Mouse (Mus musculus) effector memory CD4-positive, alpha-beta T cell, adult 7 months (primary cell): ENCODE data around the gene Pms2. TPM values are rescaled to one million over a fixed set of nuclear protein-coding genes. Genes with fewer than 3 reads are reported as not detected.

Source experiments
- polyA plus RNA-seq: library from polyadenylated mRNA; unstranded; fragments of 100-300 nt; shearing (Covaris generic); gene quantifications from one replicate; pipeline ENCODE4 v1.2.1, GENCODE M21; 2017

Gene Pms2
- polyA plus RNA-seq, result 23.3 TPM

DNA sequence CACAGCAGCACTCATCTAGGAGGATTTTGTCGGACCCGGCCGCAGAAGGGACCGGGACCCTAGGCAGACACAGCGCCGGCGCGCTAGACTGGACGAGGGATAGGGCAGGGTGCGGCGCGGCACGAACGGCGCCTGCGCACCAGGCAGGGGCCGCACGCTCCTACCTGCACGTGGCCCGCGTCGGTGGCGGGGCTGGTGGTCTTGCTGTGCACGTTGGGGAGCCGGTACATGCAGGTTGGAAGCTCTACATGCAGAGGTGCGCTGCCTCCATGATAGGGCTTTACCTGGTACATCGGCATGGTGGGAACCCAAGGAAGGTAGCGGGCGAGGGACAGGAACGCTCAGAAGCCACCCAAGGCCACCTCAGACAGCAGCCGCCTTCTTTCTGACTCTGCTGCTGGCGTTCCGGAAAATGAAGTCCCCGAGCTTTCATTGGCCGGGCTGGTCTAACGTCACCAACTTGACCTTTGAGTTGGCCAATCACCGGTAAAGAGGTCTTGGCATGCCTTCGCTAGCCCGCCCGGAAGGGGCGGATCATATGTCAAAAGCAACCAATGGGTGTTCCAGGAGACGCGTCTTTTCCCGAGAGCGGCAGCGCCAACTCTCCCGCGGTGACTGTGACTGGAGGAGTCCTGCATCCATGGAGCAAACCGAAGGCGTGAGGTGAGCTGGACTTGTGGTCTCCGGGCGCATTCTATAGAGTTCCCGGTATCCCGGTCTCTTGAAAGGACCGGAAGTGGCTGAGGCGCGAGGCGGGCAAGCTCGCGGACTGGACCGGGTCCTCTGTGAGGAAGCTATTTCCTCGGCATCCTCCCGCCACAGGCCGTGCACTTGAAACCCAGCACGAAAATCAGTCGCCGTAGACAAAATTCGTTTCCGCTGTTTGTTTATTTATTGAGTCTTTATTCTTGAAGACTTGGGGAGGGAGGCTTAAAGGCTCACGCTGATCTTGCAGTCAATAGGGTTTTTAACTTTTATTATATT, at the start of gene Pms2, which contains the start of gene Aimp2:
Gene Pms2, plus strand, starts transcription at position 548 of the 984 bp plus-strand sequence.
Gene Aimp2, minus strand, starts transcription at position 431 of the 984 bp plus-strand sequence.

DNA sequence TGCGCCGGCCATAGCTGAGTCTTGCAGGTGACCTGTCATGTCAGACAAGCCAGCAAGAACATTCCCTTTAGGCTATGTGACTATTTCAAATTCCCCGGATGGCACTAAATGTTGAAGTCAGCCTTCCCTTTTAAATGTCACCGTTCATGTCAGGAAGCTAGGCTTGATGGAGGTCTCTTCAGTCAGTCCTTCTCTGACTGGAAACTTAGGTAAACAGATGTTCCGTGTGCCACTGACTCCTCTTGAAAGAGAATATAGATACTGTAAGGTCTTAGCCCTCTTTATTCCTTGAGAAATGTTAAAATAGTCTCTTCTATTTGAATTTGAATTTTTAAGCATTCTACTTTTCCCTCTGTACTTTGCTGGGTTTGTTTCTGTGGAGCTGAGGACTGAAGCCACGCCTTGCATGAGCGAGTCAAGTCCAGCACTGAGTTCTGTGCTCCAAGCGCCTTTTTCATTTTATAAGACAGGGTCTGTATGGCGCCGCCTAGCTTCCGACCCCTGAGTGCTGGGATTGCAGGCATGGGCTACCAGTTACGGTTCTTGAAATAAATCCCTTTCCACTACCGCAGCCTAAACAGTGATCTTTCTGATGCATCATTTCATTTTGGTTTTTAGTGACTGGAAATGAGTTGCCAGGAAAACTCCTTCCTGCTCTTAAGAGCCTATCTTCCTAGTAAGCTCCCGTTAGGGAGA, 12.0 kb upstream of the Pms2 start, which contains the start of gene Ankrd61:
Gene Ankrd61, minus strand, starts transcription at position 51 of the 696 bp plus-strand sequence.

GRCm38 (mm10) chr5:143927875-143928274, 18.1 kb downstream of the Pms2 start, which contains the start of gene Gm42421:
TSS of gene Gm42421 (plus strand) at chr5:143928175.

GRCm38 (mm10) chr5:143932831-143933230, 23.1 kb downstream of the Pms2 start, which contains the start of gene Rsph10b:
TSS of gene Rsph10b (plus strand) at chr5:143933035.

Other genes with a start within 250 kb of the Pms2 start
- 23.5 TPM for gene Usp42, start 177.7 kb upstream of the Pms2 start, polyA plus RNA-seq
- gene Eif2ak1, start 92.2 kb upstream of the Pms2 start, polyA plus RNA-seq, result 46.7 TPM
- gene Ankrd61, start 12.3 kb upstream of the Pms2 start, polyA plus RNA-seq, result 0.23 TPM
- gene Aimp2, start 117 bp upstream of the Pms2 start, polyA plus RNA-seq, result 35.7 TPM
- not detected for gene Gm42421, start 18.2 kb downstream of the Pms2 start, polyA plus RNA-seq
- gene Rsph10b, start 23.1 kb downstream of the Pms2 start, polyA plus RNA-seq, result 0.62 TPM
- 62.9 TPM for gene Ccz1, start 104.9 kb downstream of the Pms2 start, polyA plus RNA-seq
- not detected for gene Ocm, start 116.7 kb downstream of the Pms2 start, polyA plus RNA-seq
- 13.6 TPM for gene Lmtk2, start 190.5 kb downstream of the Pms2 start, polyA plus RNA-seq